Mouse (Mus musculus) midbrain, embryonic 10.5 days (tissue): ENCODE measurements around the gene Gm29797. TPM values are rescaled to one million over a fixed set of nuclear protein-coding genes. Genes with fewer than 3 reads are reported as not detected.
A peak's percentile ranks its signal among the peaks of the same experiment; 100 is the strongest.

Source experiments
- DNase-seq: peaks from one replicate; pipeline ENCODE4 v3.0.0-alpha.2; 2017; ENCODE audit warnings: low spot score
- H3K27ac ChIP-seq: fragments of 300-500 bp; sonication (generic); replicated peaks from 2 replicates; pipeline ENCODE4 v1.5.1; 2016; ENCODE audit warnings: mild to moderate bottlenecking
- H3K27me3 ChIP-seq: fragments of 300-500 bp; sonication (generic); 2 replicates; pipeline ENCODE4 v1.6.1; 2016; ENCODE audit warnings: low read depth, mild to moderate bottlenecking; ENCODE audit not compliant: poor library complexity, severe bottlenecking
- H3K36me3 ChIP-seq: fragments of 300-500 bp; sonication (generic); 2 replicates; pipeline ENCODE4 v1.6.1; 2016; ENCODE audit warnings: mild to moderate bottlenecking, moderate library complexity
- H3K4me1 ChIP-seq: fragments of 300-500 bp; sonication (generic); 2 replicates; pipeline ENCODE4 v1.6.1; 2016
- H3K4me3 ChIP-seq: fragments of 300-500 bp; sonication (generic); 2 replicates; pipeline ENCODE4 v1.5.1; 2016; ENCODE audit warnings: mild to moderate bottlenecking, moderate library complexity
- H3K9me3 ChIP-seq: fragments of 300-500 bp; sonication (generic); replicated peaks from 2 replicates; pipeline ENCODE4 v1.6.1; 2016; ENCODE audit warnings: mild to moderate bottlenecking
- WGBS: fragments of 180-500 bp; shearing (Covaris S2); methylation state at CpG from one replicate; pipeline ENCODE4 v1.1.7; 2016; 5-methylcytosine and 5-hydroxymethylcytosine counted together
- polyA plus RNA-seq: library from polyadenylated mRNA; unstranded; fragments of >200 nt; fragmentation: Nextera tagmentation; extraction: Ambion mirVana; gene quantifications from 2 replicates; pipeline ENCODE4 v1.2.1, GENCODE M21; 2016

Gene Gm29797
- polyA plus RNA-seq, 1 experiment from 2014 or later: 0.32 TPM

- DNase-seq: no peak
- WGBS: 81% methylated on average over 7 of the region's 7 CpGs
- Histone ChIP-seq H3K36me3 (peaks cover 48% of the 10 kb centered on the region), H3K27ac (no peak overlapping the region), H3K27me3 (no peaks in the 10 kb centered on the region), H3K4me3 (no peak overlapping the region), H3K9me3 (no peaks in the 10 kb centered on the region), H3K4me1 (peaks cover 20% of the 10 kb centered on the region)
These were observed 1.7 kb downstream of the Gm29797 start for GRCm38 (mm10) chr2:181658528-181658927.

GRCm38 (mm10) chr2:181658930-181659555, 2.2 kb downstream of the Gm29797 start:
- peaks cover 43% of the 10 kb centered on the region for H3K36me3 ChIP-seq
- DNase-seq: peak; percentile 47

GRCm38 (mm10) chr2:181659609-181660055, 2.8 kb downstream of the Gm29797 start:
- H3K36me3 ChIP-seq: peaks cover 37% of the 10 kb centered on the region
- H3K27me3 ChIP-seq: no peaks in the 10 kb centered on the region
- H3K4me3 ChIP-seq: no peak overlapping the region
- H3K27ac ChIP-seq: peak overlapping the region; percentile 49
- WGBS: 13% methylated on average over 9 of the region's 9 CpGs
- peak; percentile 52 for DNase-seq
- peaks cover 20% of the 10 kb centered on the region for H3K4me1 ChIP-seq
- H3K9me3 ChIP-seq: no peaks in the 10 kb centered on the region

More at GRCm38 (mm10) chr2:181658930-181659555, 2.2 kb downstream of the Gm29797 start:
- 38% methylated on average over 17 of the region's 17 CpGs for WGBS
- Histone ChIP-seq H3K9me3 (no peaks in the 10 kb centered on the region), H3K4me1 (peaks cover 20% of the 10 kb centered on the region), H3K27ac (no peak overlapping the region), H3K27me3 (no peaks in the 10 kb centered on the region), H3K4me3 (no peak overlapping the region)

- Histone ChIP-seq H3K27me3 (peaks cover 6% of the 10 kb centered on the region), H3K4me3 (no peak overlapping the region), H3K4me1 (peaks cover 20% of the 10 kb centered on the region), H3K36me3 (0 out of 2 replicates have a peak, but pooled peaks cover 6% of the 10 kb centered on the region), H3K27ac (peak overlapping the region; percentile 46; the same call in 1 of the 2 replicates), H3K9me3 (no peaks in the 10 kb centered on the region)
- WGBS: 85% methylated on average over 3 of the region's 3 CpGs
- no peak for DNase-seq
These were observed 5.9 kb downstream of the Gm29797 start for GRCm38 (mm10) chr2:181662620-181663297.

GRCm38 (mm10) chr2:181663298-181663630, 6.4 kb downstream of the Gm29797 start:
- H3K27me3 ChIP-seq: peaks cover 11% of the 10 kb centered on the region
- no peak for DNase-seq
- 27% methylated on average over 4 of the region's 4 CpGs for WGBS
- H3K9me3 ChIP-seq: no peaks in the 10 kb centered on the region
- H3K27ac ChIP-seq: peak overlapping the region; percentile 46; the same call in 1 of the 2 replicates
- peaks cover 20% of the 10 kb centered on the region for H3K4me1 ChIP-seq
- 0 out of 2 replicates have a peak, but pooled peaks cover 3% of the 10 kb centered on the region for H3K36me3 ChIP-seq
- H3K4me3 ChIP-seq: no peak overlapping the region

- Histone ChIP-seq H3K4me3 (peak overlapping the region; percentile 48), H3K27me3 (peaks cover 79% of the 10 kb centered on the region), H3K9me3 (no peaks in the 10 kb centered on the region), H3K36me3 (no peaks in the 10 kb centered on the region), H3K27ac (no peak overlapping the region), H3K4me1 (peaks cover 40% of the 10 kb centered on the region)
- DNase-seq: peak; percentile 52
- 3% methylated on average over 56 of the region's 56 CpGs for WGBS
These were observed 13.6 kb downstream of the Gm29797 start for GRCm38 (mm10) chr2:181670285-181670912.

GRCm38 (mm10) chr2:181670913-181671311, 14.1 kb downstream of the Gm29797 start:
- no peaks in the 10 kb centered on the region for H3K36me3 ChIP-seq
- peaks cover 79% of the 10 kb centered on the region for H3K27me3 ChIP-seq
- DNase-seq: peak; percentile 28
- no peak overlapping the region; the same call in 1 of the 2 replicates for H3K27ac ChIP-seq
- H3K4me1 ChIP-seq: peaks cover 46% of the 10 kb centered on the region
- no peaks in the 10 kb centered on the region for H3K9me3 ChIP-seq
- H3K4me3 ChIP-seq: peak overlapping the region; percentile 48
- WGBS: 1% methylated on average over 41 of the region's 41 CpGs

GRCm38 (mm10) chr2:181671326-181671725, 14.5 kb downstream of the Gm29797 start, which contains the start of gene Sox18:
Gene Sox18, minus strand, starts transcription at chr2:181671640.
- Histone ChIP-seq H3K9me3 (no peaks in the 10 kb centered on the region), H3K4me3 (peak within 1 kb of the TSS; percentile 48), H3K4me1 (peaks cover 50% of the 10 kb centered on the region), H3K36me3 (no peaks in the 10 kb centered on the region), H3K27ac (no peak within 1 kb of the TSS; the same call in 1 of the 2 replicates), H3K27me3 (peaks cover 79% of the 10 kb centered on the region)
- peak; percentile 36 for DNase-seq
- WGBS: under 1% methylated on average over 42 of the region's 43 CpGs

GRCm38 (mm10) chr2:181671984-181672383, 15.2 kb downstream of the Gm29797 start:
- H3K4me3 ChIP-seq: no peak overlapping the region; the same call in 1 of the 2 replicates
- no peaks in the 10 kb centered on the region for H3K9me3 ChIP-seq
- DNase-seq: no peak
- H3K27ac ChIP-seq: no peak overlapping the region
- H3K4me1 ChIP-seq: peaks cover 56% of the 10 kb centered on the region
- H3K27me3 ChIP-seq: peaks cover 79% of the 10 kb centered on the region
- no peaks in the 10 kb centered on the region for H3K36me3 ChIP-seq
- 27% methylated on average over 7 of the region's 7 CpGs for WGBS

- peaks cover 72% of the 10 kb centered on the region for H3K27me3 ChIP-seq
- H3K36me3 ChIP-seq: no peaks in the 10 kb centered on the region
- no peak overlapping the region for H3K27ac ChIP-seq
- H3K4me3 ChIP-seq: no peak overlapping the region
- H3K4me1 ChIP-seq: peaks cover 63% of the 10 kb centered on the region
- no peaks in the 10 kb centered on the region for H3K9me3 ChIP-seq
- no peak for DNase-seq
- WGBS: 75% methylated on average over 1 of the region's 1 CpGs
These were observed 16.7 kb downstream of the Gm29797 start for GRCm38 (mm10) chr2:181673501-181673900.

- H3K4me1 ChIP-seq: peaks cover 71% of the 10 kb centered on the region
These were observed 18.1 kb downstream of the Gm29797 start for GRCm38 (mm10) chr2:181674934-181675333.

GRCm38 (mm10) chr2:181675454-181675853, 18.6 kb downstream of the Gm29797 start:
- Histone ChIP-seq H3K27me3 (peaks cover 53% of the 10 kb centered on the region), H3K4me1 (peaks cover 69% of the 10 kb centered on the region), H3K27ac (peak overlapping the region; percentile 81), H3K9me3 (no peaks in the 10 kb centered on the region), H3K4me3 (peak overlapping the region; percentile 43), H3K36me3 (no peaks in the 10 kb centered on the region)
- peak; percentile 69 for DNase-seq
- WGBS: 3% methylated on average over 14 of the region's 14 CpGs

More at GRCm38 (mm10) chr2:181674934-181675333, 18.1 kb downstream of the Gm29797 start:
- Histone ChIP-seq H3K36me3 (no peaks in the 10 kb centered on the region), H3K4me3 (no peak overlapping the region), H3K27ac (peak overlapping the region; percentile 81; the same call in 1 of the 2 replicates), H3K9me3 (no peaks in the 10 kb centered on the region), H3K27me3 (peaks cover 58% of the 10 kb centered on the region)
- DNase-seq: no peak
- WGBS: 81% methylated on average over 4 of the region's 4 CpGs
